In genomic region chr15:10460986-10461385, GRCm38 (mm10) we compare ENCODE assay signal across 17 mouse cellular contexts. TPM values are rescaled to one million over a fixed set of nuclear protein-coding genes. Genes with fewer than 3 reads are reported as not detected.
DNase-seq lines count a peak whose midpoint lies in the region.
"Had no signal": no experiment of that assay in that cellular context is flagged by ENCODE, and none has a peak within 500 bp of the region (broad histone marks: within the 10 kb centered on the region; RNA-seq: fewer than 3 reads in every experiment).

No protein-coding gene starts in this region.

- DNase-seq in heart, postnatal 4 days = peak; percentile 21
- no peak for DNase-seq in heart, postnatal 36 days
- DNase-seq in layer of hippocampus, postnatal 36 days = peak; percentile 13 to 19
- no peak for DNase-seq in layer of hippocampus, adult 8-10 months (ENCODE audit: low spot score in 2 of 2)
- DNase-seq in right cerebral cortex, adult 18-20 months = peak; percentile 39
- DNase-seq in right cerebral cortex, postnatal 4 days = no peak
- DNase-seq: adrenal gland, postnatal 25 days; B cell, adult 2 months; cerebellum, adult 18-20 months; cerebellum, postnatal 10 days; kidney, adult 2 months; kidney, postnatal 36 days; left cerebral cortex, postnatal 4 days; liver, postnatal 0 days; lung, postnatal 14 days; thymus, adult 2 months; thymus, postnatal 36 days had no signal

- intact Hi-C loops in heart, postnatal 36 days (cut with DNase I) = no loop called here

RNA-seq across cellular contexts. Expression of gene Dnajc21, which starts 9.3 kb away (rescaled TPM):
- total RNA-seq in heart, postnatal 4 days (2021) = 10 to 100 TPM; 20.1 to 21.6 TPM
- total RNA-seq in heart, postnatal 36 days (2021) = 10 to 100 TPM; 37.1 to 41.5 TPM
- 10 to 100 TPM; 25.7 to 26.4 TPM for total RNA-seq in layer of hippocampus, postnatal 36 days (2021)
- 10 to 100 TPM; 21.6 to 29.3 (median 23.6) TPM for total RNA-seq in layer of hippocampus, adult 8-10 months (2022)

RNA-seq across cellular contexts. Expression of gene Brix1, which starts 24.8 kb away (rescaled TPM):
- 10 to 100 TPM; 32.5 to 36.3 TPM for total RNA-seq in heart, postnatal 4 days (2021)
- 10 to 100 TPM; 19.9 to 20.0 TPM for total RNA-seq in heart, postnatal 36 days (2021)
- 10 to 100 TPM; 26.6 to 27.4 TPM for total RNA-seq in layer of hippocampus, postnatal 36 days (2021)
- total RNA-seq in layer of hippocampus, adult 8-10 months (2022) = 10 to 100 TPM; 20.9 to 24.9 (median 22.1) TPM

RNA-seq across cellular contexts. Expression of gene Rad1, which starts 24.8 kb away (rescaled TPM):
- total RNA-seq in heart, postnatal 4 days (2021) = 1 to 10 TPM; 7.5 to 9.4 TPM
- 1 to 10 TPM; 7.2 to 9.1 TPM for total RNA-seq in heart, postnatal 36 days (2021)
- total RNA-seq in layer of hippocampus, postnatal 36 days (2021) = 10 to 100 TPM; 12.7 to 13.5 TPM
- total RNA-seq in layer of hippocampus, adult 8-10 months (2022) = 10 to 100 TPM; 12.4 to 16.1 (median 13.4) TPM

Comparison
In these comparisons a context has a peak if more than half of its experiments do, and no peak if none do; other contexts are left out.
1. DNase-seq: peak in heart, postnatal 4 days (single experiment), layer of hippocampus, postnatal 36 days (2 of 2) and right cerebral cortex, adult 18-20 months (single experiment); none in heart, postnatal 36 days (0 of 2), layer of hippocampus, adult 8-10 months (0 of 2) and right cerebral cortex, postnatal 4 days (single experiment).